Mouse (Mus musculus) heart, postnatal 0 days (tissue): ENCODE measurements around the gene Taf1c. TPM values are rescaled to one million over a fixed set of nuclear protein-coding genes. Genes with fewer than 3 reads are reported as not detected.

Experiments
- ATAC-seq: fragments of 200-750 bp; cut with Nextera tagmentation; 2 replicates; pipeline ENCODE4 v1.8.0; 2017; ENCODE audit warnings: low read depth, moderate number of reproducible peaks, moderate library complexity; ENCODE audit not compliant: insufficient read depth
- DNase-seq: peaks from one replicate; pipeline ENCODE4 v3.0.0-alpha.2; 2016; ENCODE audit warnings: low spot score
- H3K27ac ChIP-seq: fragments of 300-500 bp; sonication (generic); 2 replicates; pipeline ENCODE4 v1.5.1; 2014; ENCODE audit warnings: low read depth, mild to moderate bottlenecking
- H3K27me3 ChIP-seq: fragments of 300-500 bp; sonication (generic); 2 replicates; pipeline ENCODE4 v1.6.1; 2014; ENCODE audit warnings: low read length, mixed read lengths; ENCODE audit not compliant: control insufficient read depth, insufficient read depth
- H3K36me3 ChIP-seq: fragments of 300-500 bp; sonication (generic); replicated peaks from 2 replicates; pipeline ENCODE4 v1.6.1; 2014; ENCODE audit warnings: low read length, mixed read lengths; ENCODE audit not compliant: control insufficient read depth, insufficient read depth
- H3K4me1 ChIP-seq: fragments of 300-500 bp; sonication (generic); 2 replicates; pipeline ENCODE4 v1.6.1; 2014; ENCODE audit warnings: antibody characterized with exemption; ENCODE audit not compliant: control insufficient read depth, insufficient read depth
- H3K4me2 ChIP-seq: fragments of 300-500 bp; sonication (generic); 2 replicates; pipeline ENCODE4 v1.6.1; 2014; ENCODE audit warnings: low read depth, mild to moderate bottlenecking, low read length, moderate library complexity
- H3K4me3 ChIP-seq: fragments of 300-500 bp; sonication (generic); 2 replicates; pipeline ENCODE4 v1.5.1; 2014; ENCODE audit warnings: low read depth, low read length
- H3K9ac ChIP-seq: fragments of 300-500 bp; sonication (generic); replicated peaks from 2 replicates; pipeline ENCODE4 v1.6.1; 2014; ENCODE audit warnings: low read depth, low read length, mixed read lengths
- H3K9me3 ChIP-seq: fragments of 300-500 bp; sonication (generic); replicated peaks from 2 replicates; pipeline ENCODE4 v1.6.1; 2016; ENCODE audit warnings: low read length; ENCODE audit not compliant: control insufficient read depth
- CTCF ChIP-seq: IDR thresholded peaks from 2 replicates; pipeline ENCODE4 v1.5.1; 2016; ENCODE audit warnings: antibody characterized with exemption, control low read depth, low read depth
- EP300 ChIP-seq: IDR thresholded peaks from 2 replicates; pipeline ENCODE4 v1.6.1; 2016; ENCODE audit warnings: antibody characterized with exemption, low read depth
- WGBS: fragments of 180-500 bp; shearing (Covaris S2); extraction: QIAGEN DNeasy Blood & Tissue Kit; methylation state at CpG from one replicate; pipeline ENCODE4 v1.1.7; 2014; 5-methylcytosine and 5-hydroxymethylcytosine counted together
- polyA plus RNA-seq: library from polyadenylated mRNA; unstranded; fragments of >200 nt; fragmentation: Nextera tagmentation; extraction: Ambion mirVana; gene quantifications from 2 replicates; pipeline ENCODE4 v1.2.1, GENCODE M21; 2015
- total RNA-seq: library from RNA; depleted of rRNA; stranded (reverse); fragments of >200 nt; gene quantifications from 2 replicates; pipeline ENCODE4 v1.2.3, GENCODE M21; 2014; ENCODE audit warnings: low replicate concordance; rRNA removed

The Taf1c gene
- total RNA-seq (5.3 and 5.6 TPM in 2 replicates), polyA plus RNA-seq (3.4 and 3.7 TPM in 2 replicates)

DNA sequence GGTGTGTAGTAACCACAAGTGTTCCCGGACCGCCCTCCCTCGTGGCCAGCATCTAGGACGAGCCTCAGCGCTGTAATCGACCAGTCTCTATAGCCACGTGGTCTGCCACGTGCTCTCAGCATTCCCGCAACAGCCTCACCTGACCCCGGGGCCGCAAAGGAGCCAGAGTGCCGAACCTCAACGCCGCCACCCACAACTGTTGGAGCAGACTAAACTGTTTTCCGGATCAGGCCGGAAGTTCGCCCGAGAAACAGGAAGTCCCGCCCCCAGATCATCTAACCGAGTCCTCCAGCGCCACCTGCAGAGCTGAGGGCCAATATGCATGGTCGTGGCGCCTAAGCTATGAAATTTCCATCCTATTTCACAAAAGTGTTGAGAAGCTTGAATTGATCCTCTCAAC, at the start of gene Taf1c:
TSS of gene Taf1c (minus strand) at position 227 of the 400 bp plus-strand sequence.
- H3K9me3 ChIP-seq, result peaks cover 7% of the 10 kb centered on the region; the same call in 1 of the 2 replicates
- WGBS, result under 1% methylated on average over 23 of the region's 23 CpGs
- H3K9ac ChIP-seq, result peak within 1 kb of the TSS; percentile 70
- H3K4me2 ChIP-seq, result peak within 1 kb of the TSS; percentile 83
- peak within 1 kb of the TSS; percentile 64 for H3K27ac ChIP-seq
- peak within 1 kb of the TSS; percentile 73 for H3K4me3 ChIP-seq
- no peaks in the 10 kb centered on the region for H3K27me3 ChIP-seq
- ATAC-seq (peak; percentile 88), DNase-seq (peak; percentile 89)
- peaks cover 30% of the 10 kb centered on the region for H3K36me3 ChIP-seq
- peak; percentile 86 for TF ChIP-seq CTCF
- TF ChIP-seq EP300, result no peak
- H3K4me1 ChIP-seq, result peaks cover 8% of the 10 kb centered on the region; the same call in 1 of the 2 replicates

DNA sequence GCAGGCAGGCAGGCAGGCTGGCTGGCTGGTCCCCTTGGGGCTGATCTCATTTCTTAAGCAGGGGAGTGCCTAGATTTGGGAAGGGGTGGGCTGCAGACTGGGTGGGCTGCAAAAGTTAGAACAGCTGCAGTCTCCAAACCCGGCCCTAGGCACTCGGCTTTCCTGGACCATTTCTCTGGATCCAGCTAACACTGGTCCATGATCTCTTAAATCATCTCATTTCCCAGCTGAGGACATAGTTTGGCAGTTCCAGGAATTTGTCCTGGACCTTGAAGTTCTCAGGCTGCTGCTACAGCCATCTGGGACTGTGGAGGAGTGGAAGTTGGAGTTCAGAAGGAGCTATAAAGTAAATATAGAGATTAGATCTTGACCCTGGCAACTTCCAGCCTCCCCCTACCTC, 46.3 kb upstream of the Taf1c start:
- H3K9me3 ChIP-seq, result no peaks in the 10 kb centered on the region
- no peak overlapping the region for H3K4me3 ChIP-seq
- no peak overlapping the region for H3K9ac ChIP-seq
- no peak overlapping the region for H3K4me2 ChIP-seq
- no peaks in the 10 kb centered on the region for H3K4me1 ChIP-seq
- no peak overlapping the region for H3K27ac ChIP-seq
- DNase-seq, result no peak
- WGBS, result 57% methylated on average over 2 of the region's 2 CpGs
- H3K36me3 ChIP-seq, result no peaks in the 10 kb centered on the region
- TF ChIP-seq CTCF (no peak), EP300 (no peak)
- no peak for ATAC-seq
- H3K27me3 ChIP-seq, result no peaks in the 10 kb centered on the region

DNA sequence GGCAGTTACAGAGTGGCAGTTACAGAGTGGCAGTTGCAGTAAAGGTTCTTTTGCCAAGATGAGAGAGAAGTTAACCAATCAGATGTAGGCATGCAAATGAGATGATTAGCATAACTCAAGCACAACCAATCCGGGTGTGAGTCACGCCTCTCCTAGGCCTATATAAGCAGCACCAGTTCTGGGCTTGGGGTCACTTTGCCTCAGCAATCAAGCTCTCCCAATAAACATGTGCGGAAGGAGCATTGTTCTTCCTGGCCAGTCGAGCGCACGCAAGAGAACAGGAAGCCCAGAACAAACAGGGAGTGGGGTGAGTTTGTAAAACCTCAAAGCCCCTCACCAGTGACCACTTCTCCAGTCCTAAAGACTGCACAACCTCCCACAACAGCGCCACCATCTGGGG, 41.8 kb upstream of the Taf1c start:
- TF ChIP-seq EP300 (no peak), CTCF (no peak)
- Histone ChIP-seq H3K4me1 (no peaks in the 10 kb centered on the region), H3K4me3 (no peak overlapping the region), H3K9me3 (no peaks in the 10 kb centered on the region), H3K36me3 (no peaks in the 10 kb centered on the region), H3K27ac (no peak overlapping the region), H3K4me2 (no peak overlapping the region), H3K27me3 (no peaks in the 10 kb centered on the region), H3K9ac (no peak overlapping the region)
- ATAC-seq, result no peak
- 82% methylated on average over 7 of the region's 7 CpGs for WGBS
- DNase-seq, result no peak

DNA sequence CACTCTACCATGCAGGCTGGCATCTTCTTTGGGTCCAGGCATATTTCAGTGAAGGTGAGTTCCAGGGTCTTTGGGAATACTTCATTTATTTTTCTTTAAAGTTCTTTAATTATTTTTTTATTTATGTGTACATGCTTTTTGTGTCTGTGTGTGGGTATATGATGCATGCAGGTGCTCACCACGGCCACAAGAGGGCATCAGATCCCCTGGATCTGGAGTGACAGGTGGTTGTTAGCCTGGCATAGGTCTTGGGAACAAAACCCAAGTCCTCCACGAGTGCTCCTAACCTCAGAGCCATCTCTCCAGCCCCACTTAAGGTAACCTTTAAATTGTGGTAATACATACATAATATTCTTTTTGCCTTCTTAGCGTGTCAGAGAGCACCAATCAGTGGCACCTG, 41.2 kb upstream of the Taf1c start:
- 74% methylated on average over 3 of the region's 3 CpGs for WGBS
- Histone ChIP-seq H3K27me3 (no peaks in the 10 kb centered on the region), H3K27ac (no peak overlapping the region)

DNA sequence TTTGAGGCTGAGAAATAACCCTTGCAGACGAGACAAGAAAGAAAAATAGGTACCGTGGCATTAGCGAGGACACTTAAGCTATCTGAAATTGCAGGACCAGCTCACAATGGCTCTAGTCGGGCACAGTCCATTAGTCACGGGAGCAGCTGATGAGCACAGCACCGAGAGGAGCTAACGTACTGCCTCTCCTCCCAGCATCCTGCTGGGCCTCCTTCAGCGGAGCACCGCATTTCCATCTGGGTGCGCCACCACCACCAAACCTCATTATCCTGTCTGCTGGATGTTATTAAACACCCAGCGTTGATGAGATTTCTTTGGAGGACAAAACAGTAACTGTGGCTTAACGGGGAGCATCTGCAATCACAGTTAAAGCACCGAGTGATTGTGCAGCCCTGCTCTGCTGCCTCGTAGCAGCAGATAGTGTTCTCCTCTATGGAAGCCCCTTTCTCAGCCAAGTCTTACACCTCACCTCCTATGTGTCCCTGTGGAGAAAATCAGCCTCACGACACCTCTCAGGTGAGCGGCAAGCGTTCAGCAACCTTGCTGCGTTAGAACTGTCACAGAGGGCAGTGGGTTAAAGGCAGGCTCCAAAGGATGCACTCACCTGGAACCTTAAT, 40.1 kb upstream of the Taf1c start:
- ATAC-seq, result no peak
- Histone ChIP-seq H3K4me3 (no peak overlapping the region), H3K4me2 (no peak overlapping the region), H3K36me3 (no peaks in the 10 kb centered on the region), H3K4me1 (no peaks in the 10 kb centered on the region), H3K9me3 (no peaks in the 10 kb centered on the region), H3K27me3 (no peaks in the 10 kb centered on the region), H3K27ac (no peak overlapping the region), H3K9ac (no peak overlapping the region)
- TF ChIP-seq CTCF (no peak), EP300 (no peak)
- 63% methylated on average over 18 of the region's 18 CpGs for WGBS
- DNase-seq, result no peak

More for the DNA sequence above, 41.2 kb upstream of the Taf1c start:
- DNase-seq (no peak), ATAC-seq (no peak)
- no peak for TF ChIP-seq EP300
- TF ChIP-seq CTCF, result peak; percentile 2; the same call in 1 of the 2 replicates
- no peaks in the 10 kb centered on the region for H3K36me3 ChIP-seq
- H3K4me1 ChIP-seq, result no peaks in the 10 kb centered on the region
- no peak overlapping the region for H3K4me2 ChIP-seq
- no peaks in the 10 kb centered on the region for H3K9me3 ChIP-seq
- no peak overlapping the region for H3K4me3 ChIP-seq
- H3K9ac ChIP-seq, result no peak overlapping the region
